Mouse (Mus musculus) hindbrain, postnatal 0 days (tissue): ENCODE data around the gene Esr1. TPM values are rescaled to one million over a fixed set of nuclear protein-coding genes. Genes with fewer than 3 reads are reported as not detected.

Experiments used
- ATAC-seq: fragments of 200-750 bp; cut with Nextera tagmentation; 2 replicates; pipeline ENCODE4 v1.8.0; 2017; ENCODE audit warnings: mild to moderate bottlenecking, moderate TSS enrichment, moderate library complexity
- DNase-seq: peaks from one replicate; pipeline ENCODE4 v3.0.0-alpha.2; 2015; ENCODE audit warnings: low spot score
- H3K27ac ChIP-seq: fragments of 300-500 bp; sonication (generic); 2 replicates; pipeline ENCODE4 v1.5.1; 2014; ENCODE audit warnings: mild to moderate bottlenecking
- H3K27me3 ChIP-seq: fragments of 300-500 bp; sonication (generic); 2 replicates; pipeline ENCODE4 v1.6.1; 2014; ENCODE audit warnings: low read length, mixed read lengths; ENCODE audit not compliant: insufficient read depth
- H3K36me3 ChIP-seq: fragments of 300-500 bp; sonication (generic); 2 replicates; pipeline ENCODE4 v1.6.1; 2014; ENCODE audit warnings: low read length, mixed read lengths; ENCODE audit not compliant: insufficient read depth
- H3K4me1 ChIP-seq: fragments of 300-500 bp; sonication (generic); 2 replicates; pipeline ENCODE4 v1.6.1; 2014; ENCODE audit warnings: antibody characterized with exemption, low read length, mixed read lengths; ENCODE audit not compliant: insufficient read depth
- H3K4me2 ChIP-seq: fragments of 300-500 bp; sonication (generic); 2 replicates; pipeline ENCODE4 v1.6.1; 2014; ENCODE audit warnings: low read depth, mild to moderate bottlenecking, low read length, moderate library complexity, mixed read lengths
- H3K4me3 ChIP-seq: fragments of 300-500 bp; sonication (generic); 2 replicates; pipeline ENCODE4 v1.5.1; 2014; ENCODE audit warnings: low read length
- H3K9ac ChIP-seq: fragments of 300-500 bp; sonication (generic); replicated peaks from 2 replicates; pipeline ENCODE4 v1.6.1; 2014; ENCODE audit warnings: mild to moderate bottlenecking, low read length, moderate library complexity, mixed read lengths
- H3K9me3 ChIP-seq: fragments of 300-500 bp; sonication (generic); 2 replicates; pipeline ENCODE4 v1.6.1; 2016; ENCODE audit warnings: low read length, mixed read lengths
- CTCF ChIP-seq: IDR thresholded peaks from 2 replicates; pipeline ENCODE4 v1.5.1; 2016; ENCODE audit warnings: antibody characterized with exemption, control low read depth, low read depth
- WGBS: fragments of 180-500 bp; shearing (Covaris S2); extraction: QIAGEN DNeasy Blood & Tissue Kit; methylation state at CpG from one replicate; pipeline ENCODE4 v1.1.7; 2014; 5-methylcytosine and 5-hydroxymethylcytosine counted together
- polyA plus RNA-seq: library from polyadenylated mRNA; unstranded; fragments of >200 nt; fragmentation: Nextera tagmentation; extraction: Ambion mirVana; gene quantifications from 2 replicates; pipeline ENCODE4 v1.2.1, GENCODE M21; 2015
- total RNA-seq: library from RNA; depleted of rRNA; stranded (reverse); fragments of >200 nt; gene quantifications from 2 replicates; pipeline ENCODE4 v1.2.3, GENCODE M21; 2014

Esr1 gene
- total and polyA plus RNA-seq, 2 experiments from 2014 or later, result 0.58 to 0.63 TPM

GRCm38 (mm10) chr10:4875076-4875737 lies 263.8 kb downstream of the Esr1 start:
- no peaks in the 10 kb centered on the region for H3K36me3 ChIP-seq
- H3K4me2 ChIP-seq, result no peak overlapping the region
- ATAC-seq (no peak), DNase-seq (no peak)
- WGBS, result 44% methylated on average over 8 of the region's 8 CpGs
- H3K27me3 ChIP-seq, result no peaks in the 10 kb centered on the region
- no peak overlapping the region for H3K27ac ChIP-seq
- no peaks in the 10 kb centered on the region; the same call in 1 of the 2 replicates for H3K9me3 ChIP-seq
- TF ChIP-seq CTCF, result no peak
- H3K4me3 ChIP-seq, result no peak overlapping the region
- no peaks in the 10 kb centered on the region for H3K4me1 ChIP-seq
- no peak overlapping the region for H3K9ac ChIP-seq

GRCm38 (mm10) chr10:4881391-4881790 lies 270.0 kb downstream of the Esr1 start:
- 53% methylated on average over 1 of the region's 1 CpGs for WGBS
- Histone ChIP-seq H3K9ac (no peak overlapping the region), H3K4me1 (no peaks in the 10 kb centered on the region), H3K36me3 (no peaks in the 10 kb centered on the region), H3K27ac (no peak overlapping the region), H3K4me2 (no peak overlapping the region), H3K9me3 (no peaks in the 10 kb centered on the region; the same call in 1 of the 2 replicates), H3K4me3 (no peak overlapping the region), H3K27me3 (no peaks in the 10 kb centered on the region)
- DNase-seq (peak; percentile 17), ATAC-seq (no peak)
- no peak for TF ChIP-seq CTCF

DNA sequence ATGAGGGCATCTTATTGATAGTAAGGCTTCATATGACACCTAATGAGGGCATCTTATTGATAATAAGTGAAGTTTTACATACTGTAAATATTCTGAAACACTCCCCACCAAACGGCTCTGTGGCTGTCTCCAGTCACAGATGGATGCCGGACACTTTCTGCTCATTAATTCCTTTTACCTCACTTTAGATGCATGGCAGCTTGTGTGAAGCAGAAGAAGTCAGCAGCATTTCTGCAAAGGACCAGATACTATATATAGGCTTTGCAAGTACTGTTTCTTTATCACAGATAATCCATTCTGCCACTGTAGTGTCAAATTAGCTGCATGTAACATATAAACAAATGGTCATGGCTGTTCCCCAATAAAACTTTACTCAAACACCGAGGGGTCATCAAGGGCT lies 274.1 kb downstream of the Esr1 start:
- H3K9ac ChIP-seq, result no peak overlapping the region
- DNase-seq, result no peak
- H3K4me2 ChIP-seq, result no peak overlapping the region
- H3K36me3 ChIP-seq, result no peaks in the 10 kb centered on the region
- 74% methylated on average over 3 of the region's 3 CpGs for WGBS
- no peak for ATAC-seq
- no peaks in the 10 kb centered on the region for H3K27me3 ChIP-seq
- no peak for TF ChIP-seq CTCF
- no peaks in the 10 kb centered on the region for H3K9me3 ChIP-seq
- H3K27ac ChIP-seq, result no peak overlapping the region
- no peak overlapping the region for H3K4me3 ChIP-seq
- H3K4me1 ChIP-seq, result no peaks in the 10 kb centered on the region

DNA sequence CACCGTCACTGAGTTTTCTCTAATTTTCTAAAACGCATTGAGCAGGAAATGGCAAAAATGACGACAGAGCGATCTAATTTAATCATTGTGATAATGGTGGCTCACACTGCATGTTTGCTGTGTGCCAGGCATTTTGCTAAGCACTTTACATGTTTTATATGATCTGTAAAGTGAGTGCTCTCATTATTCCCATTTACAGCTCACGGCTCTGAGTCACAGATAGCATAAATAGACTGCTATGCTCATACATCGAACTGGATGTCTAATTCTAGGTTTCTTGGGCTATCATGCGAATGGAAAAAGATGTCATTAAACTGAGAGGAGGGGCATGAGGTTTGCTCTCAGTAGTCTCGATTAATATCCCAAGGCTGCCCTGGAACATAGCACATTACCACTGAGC lies 274.6 kb downstream of the Esr1 start:
- TF ChIP-seq CTCF, result no peak
- Histone ChIP-seq H3K4me2 (no peak overlapping the region), H3K27me3 (no peaks in the 10 kb centered on the region), H3K9me3 (no peaks in the 10 kb centered on the region), H3K4me1 (no peaks in the 10 kb centered on the region), H3K4me3 (no peak overlapping the region), H3K36me3 (no peaks in the 10 kb centered on the region), H3K27ac (no peak overlapping the region), H3K9ac (no peak overlapping the region)
- ATAC-seq (0 out of 2 replicates have a peak, but pooled peaks have one; percentile 18), DNase-seq (no peak)
- WGBS, result 77% methylated on average over 8 of the region's 8 CpGs

GRCm38 (mm10) chr10:4893475-4893874 lies 282.1 kb downstream of the Esr1 start:
- Histone ChIP-seq H3K4me3 (no peak overlapping the region), H3K4me1 (no peaks in the 10 kb centered on the region), H3K9me3 (no peaks in the 10 kb centered on the region), H3K9ac (no peak overlapping the region), H3K4me2 (no peak overlapping the region), H3K36me3 (no peaks in the 10 kb centered on the region), H3K27me3 (no peaks in the 10 kb centered on the region), H3K27ac (no peak overlapping the region)
- DNase-seq (no peak), ATAC-seq (no peak)
- 49% methylated on average over 1 of the region's 1 CpGs for WGBS
- TF ChIP-seq CTCF, result no peak

DNA sequence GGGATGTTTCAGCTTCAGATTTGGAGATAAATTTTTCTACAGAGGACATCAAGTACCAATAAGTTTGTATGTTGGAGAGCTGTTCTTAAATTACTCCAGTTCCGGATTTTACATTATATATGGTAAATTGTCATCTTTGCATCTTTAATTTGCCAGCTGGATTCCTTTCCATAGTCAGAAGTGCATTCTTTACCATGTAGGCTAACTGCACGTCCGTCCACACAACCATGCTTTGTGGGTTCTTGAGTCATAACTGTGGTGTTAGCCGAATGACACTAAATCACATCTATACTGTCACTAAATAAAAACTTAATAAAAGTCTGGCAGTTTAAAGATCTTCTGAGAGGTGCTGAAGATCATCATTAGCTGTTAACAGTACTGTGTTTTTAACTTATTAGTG lies 286.4 kb downstream of the Esr1 start:
- 75% methylated on average over 4 of the region's 4 CpGs for WGBS
- ATAC-seq, result no peak
- DNase-seq, result no peak

DNA sequence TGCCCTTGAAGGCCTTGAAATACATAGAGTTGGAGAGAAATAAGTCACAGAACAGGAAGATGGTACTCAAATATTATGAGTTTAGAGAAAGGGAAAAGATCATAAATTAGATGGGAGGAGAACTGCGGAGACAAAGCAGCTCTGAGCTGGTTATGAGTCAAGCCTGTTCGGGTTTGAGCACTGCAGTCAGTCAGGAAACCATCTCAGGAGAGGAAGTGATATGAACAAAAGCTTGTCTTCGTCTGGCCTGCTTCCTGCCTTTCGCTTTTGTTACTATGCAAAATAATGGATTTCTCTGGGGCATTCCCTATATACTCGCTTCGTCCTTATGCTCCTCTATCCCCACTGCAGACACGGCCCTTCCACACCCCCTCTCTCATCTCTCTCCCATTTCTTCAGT lies 288.9 kb downstream of the Esr1 start:
- ATAC-seq, result no peak
- Histone ChIP-seq H3K36me3 (no peaks in the 10 kb centered on the region), H3K4me2 (no peak overlapping the region), H3K4me1 (no peaks in the 10 kb centered on the region), H3K27me3 (no peaks in the 10 kb centered on the region), H3K4me3 (no peak overlapping the region), H3K9ac (no peak overlapping the region), H3K27ac (no peak overlapping the region), H3K9me3 (no peaks in the 10 kb centered on the region)
- no peak for DNase-seq
- 65% methylated on average over 7 of the region's 7 CpGs for WGBS
- no peak for TF ChIP-seq CTCF

More for the DNA sequence above, 286.4 kb downstream of the Esr1 start:
- H3K4me2 ChIP-seq, result no peak overlapping the region
- no peak for TF ChIP-seq CTCF
- no peaks in the 10 kb centered on the region for H3K4me1 ChIP-seq
- H3K9me3 ChIP-seq, result no peaks in the 10 kb centered on the region
- H3K4me3 ChIP-seq, result no peak overlapping the region
- no peak overlapping the region for H3K27ac ChIP-seq
- no peaks in the 10 kb centered on the region for H3K27me3 ChIP-seq
- H3K36me3 ChIP-seq, result no peaks in the 10 kb centered on the region
- no peak overlapping the region for H3K9ac ChIP-seq
